Mouse (Mus musculus): ENCODE data around the gene Gm11168. TPM values are rescaled to one million over a fixed set of nuclear protein-coding genes. Genes with fewer than 3 reads are reported as not detected.
"Not testable (repeated sequence)": the region's sequence is repeated elsewhere in the genome, so short reads cannot be mapped to it uniquely, and the experiment has no call there.

Gm11168 gene
- polyA plus RNA-seq, 1 experiment from 2014 or later, result not detected

DNA sequence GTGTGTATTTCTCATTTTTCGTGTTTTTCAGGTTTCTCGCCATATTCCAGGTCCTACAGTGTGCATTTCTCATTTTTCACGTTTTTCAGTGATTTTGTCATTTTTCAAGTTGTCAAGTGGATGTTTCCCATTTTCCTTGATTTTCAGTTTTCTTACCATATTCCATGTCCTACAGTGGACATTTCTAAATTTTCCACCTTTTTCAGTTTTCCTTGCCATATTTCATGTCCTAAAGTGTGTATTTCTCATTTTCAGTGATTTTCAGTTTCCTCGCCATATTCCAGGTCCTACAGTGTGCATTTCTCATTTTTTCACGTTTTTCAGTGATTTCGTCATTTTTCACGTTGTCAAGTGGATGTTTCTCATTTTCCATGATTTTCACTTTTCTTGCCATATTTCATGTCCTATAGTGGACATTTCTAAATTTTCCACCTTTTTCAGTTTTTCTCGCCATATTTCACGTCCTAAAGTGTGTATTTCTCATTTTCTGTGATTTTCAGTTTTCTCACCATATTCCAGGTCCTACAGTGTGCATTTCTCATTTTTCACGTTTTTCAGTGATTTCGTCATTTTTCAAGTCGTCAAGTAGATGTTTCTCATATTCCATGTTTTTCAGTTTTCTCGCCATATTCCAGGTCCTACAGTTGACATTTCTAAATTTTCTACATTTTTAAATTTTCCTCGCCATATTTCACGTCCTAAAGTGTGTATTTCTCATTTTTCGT, 26.3 kb downstream of the Gm11168 start:
- H3K9ac ChIP-seq; H3K36me3 ChIP-seq; H3K9me3 ChIP-seq; H3K27me3 ChIP-seq (replicated peaks); ATAC-seq (ENCODE audit: insufficient read depth, low FRiP score, low read depth); H3K4me1 ChIP-seq; H3K4me2 ChIP-seq; H3K27ac ChIP-seq; H3K4me3 ChIP-seq (replicated peaks): not testable (repeated sequence)
- 61% methylated on average over 14 of the region's 16 CpGs for WGBS

DNA sequence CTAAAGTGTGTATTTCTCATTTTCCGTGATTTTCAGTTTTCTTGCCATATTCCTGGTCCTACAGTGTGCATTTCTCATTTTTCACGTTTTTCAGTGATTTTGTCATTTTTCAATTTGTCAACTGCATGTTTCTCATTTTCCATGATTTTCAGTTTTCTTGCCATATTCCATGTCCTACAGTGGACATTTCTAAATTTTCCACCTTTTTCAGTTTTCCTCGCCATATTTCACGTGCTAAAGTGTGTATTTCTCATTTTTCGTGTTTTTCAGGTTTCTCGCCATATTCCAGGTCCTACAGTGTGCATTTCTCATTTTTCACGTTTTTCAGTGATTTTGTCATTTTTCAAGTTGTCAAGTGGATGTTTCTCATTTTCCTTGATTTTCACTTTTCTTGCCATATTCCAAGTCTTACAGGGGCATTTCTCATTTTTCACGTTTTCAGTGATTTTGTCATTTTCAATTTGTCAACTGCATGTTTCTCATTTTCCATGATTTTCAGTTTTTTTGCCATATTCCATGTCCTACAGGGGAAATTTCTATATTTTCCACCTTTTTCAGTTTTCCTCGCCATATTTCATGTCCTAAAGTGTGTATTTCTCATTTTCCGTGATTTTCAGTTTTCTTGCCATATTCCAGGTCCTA, 27.7 kb downstream of the Gm11168 start:
- not testable (repeated sequence) for H3K4me3 ChIP-seq (replicated peaks); H3K9me3 ChIP-seq; H3K27me3 ChIP-seq (replicated peaks); ATAC-seq (ENCODE audit: insufficient read depth, low FRiP score, low read depth); H3K9ac ChIP-seq; H3K4me2 ChIP-seq; H3K27ac ChIP-seq; H3K36me3 ChIP-seq; H3K4me1 ChIP-seq
- WGBS, result 59% methylated on average over 3 of the region's 10 CpGs

DNA sequence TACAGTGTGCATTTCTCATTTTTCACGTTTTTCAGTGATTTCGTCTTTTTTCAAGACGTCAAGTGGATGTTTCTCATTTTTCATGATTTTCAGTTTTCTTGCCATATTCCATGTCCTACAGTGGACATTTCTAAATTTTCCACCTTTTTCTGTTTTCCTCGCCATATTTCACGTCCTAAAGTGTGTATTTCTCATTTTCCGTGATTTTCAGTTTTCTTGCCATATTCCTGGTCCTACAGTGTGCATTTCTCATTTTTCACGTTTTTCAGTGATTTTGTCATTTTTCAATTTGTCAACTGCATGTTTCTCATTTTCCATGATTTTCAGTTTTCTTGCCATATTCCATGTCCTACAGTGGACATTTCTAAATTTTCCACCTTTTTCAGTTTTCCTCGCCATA, 31.2 kb downstream of the Gm11168 start, which contains the start of gene Gm17535:
Gene Gm17535 (plus strand): TSS at position 301 of the 400 bp plus-strand sequence.
- not testable (repeated sequence) for H3K4me3 ChIP-seq (replicated peaks); ATAC-seq (ENCODE audit: insufficient read depth, low FRiP score, low read depth); H3K9me3 ChIP-seq; H3K27ac ChIP-seq; H3K4me2 ChIP-seq; H3K4me1 ChIP-seq; H3K27me3 ChIP-seq (replicated peaks); H3K36me3 ChIP-seq; H3K9ac ChIP-seq
- WGBS, result 79% methylated on average over 1 of the region's 8 CpGs

DNA sequence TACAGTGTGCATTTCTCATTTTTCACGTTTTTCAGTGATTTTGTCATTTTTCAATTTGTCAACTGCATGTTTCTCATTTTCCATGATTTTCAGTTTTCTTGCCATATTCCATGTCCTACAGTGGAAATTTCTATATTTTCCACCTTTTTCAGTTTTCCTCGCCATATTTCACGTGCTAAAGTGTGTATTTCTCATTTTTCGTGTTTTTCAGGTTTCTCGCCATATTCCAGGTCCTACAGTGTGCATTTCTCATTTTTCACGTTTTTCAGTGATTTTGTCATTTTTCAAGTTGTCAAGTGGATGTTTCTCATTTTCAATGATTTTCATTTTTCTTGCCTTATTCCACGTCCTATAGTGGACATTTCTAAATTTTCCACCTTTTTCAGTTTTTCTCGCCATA, 33.4 kb downstream of the Gm11168 start, which contains the start of gene Gm10715:
Gene Gm10715 (plus strand): TSS at position 301 of the 400 bp plus-strand sequence.
- not testable (repeated sequence) for H3K9me3 ChIP-seq; H3K27me3 ChIP-seq (replicated peaks); H3K9ac ChIP-seq; H3K4me2 ChIP-seq; H3K4me1 ChIP-seq; ATAC-seq (ENCODE audit: insufficient read depth, low FRiP score, low read depth); H3K27ac ChIP-seq; H3K36me3 ChIP-seq; H3K4me3 ChIP-seq (replicated peaks)
- 76% methylated on average over 8 of the region's 8 CpGs for WGBS

DNA sequence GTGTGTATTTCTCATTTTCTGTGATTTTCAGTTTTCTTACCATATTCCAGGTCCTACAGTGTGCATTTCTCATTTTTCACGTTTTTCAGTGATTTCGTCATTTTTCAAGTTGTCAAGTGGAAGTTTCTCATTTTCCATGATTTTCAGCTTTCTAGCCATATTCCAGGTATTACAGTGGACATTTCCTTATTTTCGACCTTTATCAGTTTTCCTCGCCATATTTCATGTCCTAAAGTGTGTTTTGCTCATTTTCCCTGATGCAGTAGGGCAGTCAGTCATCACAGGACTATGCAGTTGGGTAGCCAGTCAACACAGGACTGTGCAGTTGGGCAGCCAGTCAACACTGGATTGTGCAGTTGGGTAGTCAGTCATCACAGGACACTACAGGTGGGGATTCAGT, 35.0 kb downstream of the Gm11168 start:
- H3K4me3 ChIP-seq (replicated peaks); ATAC-seq (ENCODE audit: insufficient read depth, low FRiP score, low read depth); H3K27me3 ChIP-seq (replicated peaks); H3K9ac ChIP-seq; H3K4me2 ChIP-seq; H3K27ac ChIP-seq; H3K4me1 ChIP-seq; H3K9me3 ChIP-seq; H3K36me3 ChIP-seq: not testable (repeated sequence)
- 66% methylated on average over 4 of the region's 4 CpGs for WGBS

Small RNA genes within 50 kb of the gene (microRNA-seq; reads per million reads assigned to microRNA genes)
- gene Mir101c, result not detected

Other genes starting within 250 kb of the Gm11168 start
- not detected in 2 replicates for gene Gm10722, start 2.4 kb upstream of the Gm11168 start, polyA plus RNA-seq (2015; fragmentation: Nextera tagmentation; extraction: Ambion mirVana)
- gene Gm10721, start 9.8 kb downstream of the Gm11168 start, polyA plus RNA-seq (2015; fragmentation: Nextera tagmentation; extraction: Ambion mirVana), result not detected in 2 replicates
- not detected in 2 replicates for gene Gm10720, start 12.3 kb downstream of the Gm11168 start, polyA plus RNA-seq (2015; fragmentation: Nextera tagmentation; extraction: Ambion mirVana)
- 0.24 TPM in 1 of 2 replicates, not detected in the other for gene Gm10719, start 14.1 kb downstream of the Gm11168 start, polyA plus RNA-seq (2015; fragmentation: Nextera tagmentation; extraction: Ambion mirVana)
- gene Gm10718, start 20.2 kb downstream of the Gm11168 start, polyA plus RNA-seq (2015; fragmentation: Nextera tagmentation; extraction: Ambion mirVana), result not detected in 2 replicates
- not detected in 2 replicates for gene Gm10717, start 22.1 kb downstream of the Gm11168 start, polyA plus RNA-seq (2015; fragmentation: Nextera tagmentation; extraction: Ambion mirVana)
- not detected in 2 replicates for gene Gm17535, start 31.3 kb downstream of the Gm11168 start, polyA plus RNA-seq (2015; fragmentation: Nextera tagmentation; extraction: Ambion mirVana)
- gene Gm10715, start 33.5 kb downstream of the Gm11168 start, polyA plus RNA-seq (2015; fragmentation: Nextera tagmentation; extraction: Ambion mirVana), result not detected in 2 replicates

Measured in stomach, embryonic 15.5 days (tissue).